Mouse (Mus musculus) erythroblast, embryonic 14.5 days (primary cell): ENCODE data around the gene Efnb2. TPM values are rescaled to one million over a fixed set of nuclear protein-coding genes. Genes with fewer than 3 reads are reported as not detected.

Experiments
- H3K27me3 ChIP-seq: 2 replicates; pipeline ENCODE4 v1.6.1; 2012; ENCODE audit warnings: inconsistent platforms; ENCODE audit not compliant: control insufficient read depth
- H3K36me3 ChIP-seq: 2 replicates; pipeline ENCODE4 v1.6.1; 2012; ENCODE audit warnings: mild to moderate bottlenecking, inconsistent platforms; ENCODE audit not compliant: control insufficient read depth
- H3K4me1 ChIP-seq: 2 replicates; pipeline ENCODE4 v1.6.1; 2012; ENCODE audit warnings: inconsistent platforms; ENCODE audit not compliant: control insufficient read depth
- H3K4me3 ChIP-seq: replicated peaks from 2 replicates; pipeline ENCODE3; 2012; ENCODE audit warnings: moderate library complexity, mild to moderate bottlenecking, inconsistent platforms
- H3K9me3 ChIP-seq: 2 replicates; pipeline ENCODE4 v1.6.1; 2012; ENCODE audit warnings: low read length, inconsistent platforms, mixed read lengths; ENCODE audit not compliant: control insufficient read depth
- GATA1 ChIP-seq: IDR thresholded peaks from 2 replicates; pipeline ENCODE4 v1.6.1; 2012; ENCODE audit warnings: low read length, inconsistent platforms, mixed read lengths
- TAL1 ChIP-seq: IDR thresholded peaks from 3 replicates; pipeline ENCODE4 v1.6.1; 2012; ENCODE audit warnings: low read length, inconsistent platforms, mixed read lengths
- polyA plus RNA-seq: library from polyadenylated mRNA; stranded (reverse); fragments of >175 nt; gene quantifications from 2 replicates; pipeline ENCODE4 v1.2.3, GENCODE M21; 2012

The Efnb2 gene
- polyA plus RNA-seq, 1 experiment = 0.01 TPM

DNA sequence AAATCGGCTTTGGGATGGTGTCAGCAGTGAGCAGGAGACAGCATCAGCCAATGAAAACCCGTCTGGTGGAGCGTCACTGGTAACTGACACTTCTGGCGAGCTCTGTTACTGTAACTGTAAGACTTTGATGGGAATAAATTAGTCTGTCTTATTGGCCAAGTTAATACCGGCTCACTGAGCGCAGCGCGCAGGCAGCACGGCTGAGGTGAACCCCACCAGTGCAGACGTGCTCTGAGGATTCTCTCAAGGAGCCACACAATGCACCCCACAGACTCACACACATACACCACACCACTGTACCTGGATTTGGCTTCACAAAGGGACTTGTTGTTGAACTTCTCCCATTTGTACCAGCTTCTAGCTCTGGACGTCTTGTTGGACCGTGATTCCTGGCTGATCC is 39.0 kb downstream of the Efnb2 start:
- Histone ChIP-seq H3K4me3 (no peak overlapping the region), H3K4me1 (no peaks in the 10 kb centered on the region), H3K27me3 (no peaks in the 10 kb centered on the region), H3K36me3 (no peaks in the 10 kb centered on the region), H3K9me3 (no peaks in the 10 kb centered on the region)
- TF ChIP-seq GATA1 = no peak
- no peak for TF ChIP-seq TAL1

DNA sequence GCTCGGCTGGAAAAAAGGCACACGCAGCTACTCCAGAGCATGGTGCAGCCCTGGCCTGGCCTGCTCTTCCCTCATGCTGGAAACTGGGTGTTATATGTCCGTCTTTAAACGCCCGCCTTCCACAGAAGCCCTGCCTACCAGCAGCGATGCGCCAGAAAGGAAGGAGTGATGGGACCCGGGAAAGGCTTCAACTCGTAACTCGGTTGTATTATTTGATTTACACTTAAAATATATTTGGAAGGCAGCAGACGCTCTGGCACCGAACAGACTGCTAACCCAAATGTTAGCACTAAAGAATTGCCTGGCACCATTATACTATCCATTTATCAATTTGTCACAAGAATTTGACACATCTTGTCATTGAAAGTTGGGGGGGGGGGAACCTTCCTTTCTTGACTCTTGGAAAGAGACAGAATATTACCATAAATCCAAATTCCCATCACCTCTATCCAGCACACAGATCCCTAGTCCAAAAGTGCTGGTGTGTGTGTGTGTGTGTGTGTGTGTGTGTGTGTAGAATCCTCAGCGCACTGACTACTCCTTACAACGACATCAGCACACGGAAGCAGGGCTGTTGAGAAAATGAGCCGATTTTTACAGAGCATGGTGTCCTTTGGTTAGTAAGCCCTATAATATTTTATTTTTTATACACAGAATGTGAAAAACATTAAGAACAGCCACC is 39.7 kb downstream of the Efnb2 start:
- no peak overlapping the region for H3K4me3 ChIP-seq
- H3K9me3 ChIP-seq = no peaks in the 10 kb centered on the region
- TF ChIP-seq TAL1 (no peak), GATA1 (no peak)
- H3K36me3 ChIP-seq = no peaks in the 10 kb centered on the region
- no peaks in the 10 kb centered on the region for H3K4me1 ChIP-seq
- H3K27me3 ChIP-seq = no peaks in the 10 kb centered on the region

DNA sequence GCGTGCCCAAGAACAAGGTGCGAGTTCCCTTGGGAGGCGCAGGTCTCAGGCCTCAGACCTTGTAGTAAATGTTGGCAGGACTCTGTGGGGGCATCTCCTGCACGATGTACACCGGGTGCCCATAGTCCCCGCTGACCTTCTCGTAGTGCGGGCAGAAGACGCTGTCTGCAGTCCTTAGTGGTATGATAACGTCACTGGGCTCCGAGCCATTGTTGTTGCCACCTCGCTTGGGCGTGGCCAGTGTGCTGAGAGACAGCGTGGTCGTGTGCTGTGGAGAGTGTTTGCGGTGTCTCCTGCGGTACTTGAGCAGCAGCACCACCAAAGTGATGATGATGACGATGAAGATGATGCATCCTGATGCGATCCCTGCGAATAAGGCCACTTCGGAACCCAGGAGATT is 40.5 kb downstream of the Efnb2 start:
- H3K9me3 ChIP-seq = no peaks in the 10 kb centered on the region
- no peaks in the 10 kb centered on the region for H3K36me3 ChIP-seq
- TF ChIP-seq TAL1 (no peak), GATA1 (no peak)
- no peak overlapping the region for H3K4me3 ChIP-seq
- no peaks in the 10 kb centered on the region for H3K27me3 ChIP-seq
- no peaks in the 10 kb centered on the region for H3K4me1 ChIP-seq

DNA sequence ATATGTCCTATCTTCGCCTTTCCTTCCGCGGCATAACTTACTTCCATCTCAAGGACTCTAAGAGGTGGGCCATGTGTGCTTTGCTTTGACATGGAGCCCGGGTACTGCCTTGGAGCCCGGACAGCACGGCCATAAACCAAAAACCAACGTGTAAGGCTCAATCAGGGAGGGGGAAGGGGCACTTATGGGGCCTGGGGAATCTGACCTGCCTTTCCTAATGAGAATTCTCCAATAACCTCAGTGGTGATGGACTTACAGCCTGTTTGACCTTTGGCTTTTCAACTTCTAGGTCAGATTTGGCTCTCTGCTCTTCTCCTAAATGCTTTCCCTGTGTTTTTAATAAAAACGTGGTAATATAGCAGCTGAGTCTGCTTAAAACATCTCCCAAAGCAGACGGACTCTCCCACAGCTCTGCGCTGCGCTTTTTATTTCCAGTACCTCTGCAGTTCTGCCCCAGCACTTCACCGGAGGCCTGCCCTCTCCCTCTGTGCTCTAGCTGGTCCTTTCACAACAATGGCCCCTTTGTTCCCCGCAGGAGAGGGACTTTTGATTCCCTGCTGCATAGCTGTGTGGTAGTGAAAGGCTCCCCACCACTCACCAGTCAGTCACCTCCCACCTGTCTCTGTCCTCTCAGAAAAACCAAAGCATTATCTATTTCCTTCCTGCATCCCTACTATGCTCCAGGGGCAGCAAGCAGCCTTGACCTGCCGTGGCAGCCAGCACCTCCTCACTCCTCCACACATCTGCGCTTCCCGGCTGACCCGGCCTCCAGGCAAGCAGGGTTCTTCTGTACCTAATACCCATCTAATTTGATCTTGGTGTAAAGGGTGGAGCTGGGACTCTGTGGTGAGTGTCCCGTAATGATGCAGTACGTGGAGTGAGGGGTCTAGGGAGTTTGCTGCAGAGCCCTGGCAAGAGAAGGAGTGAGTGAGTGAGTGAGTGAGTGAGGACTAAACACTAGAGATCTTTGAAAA is 41.5 kb downstream of the Efnb2 start:
- no peak overlapping the region for H3K4me3 ChIP-seq
- no peaks in the 10 kb centered on the region for H3K27me3 ChIP-seq
- no peaks in the 10 kb centered on the region for H3K9me3 ChIP-seq
- H3K36me3 ChIP-seq = no peaks in the 10 kb centered on the region
- no peak for TF ChIP-seq GATA1
- TF ChIP-seq TAL1 = no peak
- no peaks in the 10 kb centered on the region for H3K4me1 ChIP-seq

DNA sequence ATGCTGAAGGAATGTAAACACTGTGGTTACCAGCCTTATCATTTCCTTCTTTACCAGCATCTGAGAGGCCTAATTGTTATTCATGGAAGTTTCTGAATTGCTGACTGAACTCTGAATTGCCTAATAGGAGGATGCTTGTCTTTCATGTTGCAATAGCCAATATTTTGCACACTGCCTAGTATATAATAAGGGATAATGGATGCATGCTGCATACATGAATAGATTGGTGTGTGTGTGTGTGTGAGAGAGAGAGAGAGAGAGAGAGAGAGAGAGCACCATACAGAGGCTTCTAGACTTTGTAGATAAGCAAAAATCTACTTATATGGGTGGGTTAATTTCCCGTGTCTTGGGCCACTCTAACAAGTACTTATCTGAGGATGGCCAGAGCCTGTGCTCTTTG is 47.2 kb downstream of the Efnb2 start:
- no peaks in the 10 kb centered on the region for H3K36me3 ChIP-seq
- no peaks in the 10 kb centered on the region for H3K9me3 ChIP-seq
- no peak overlapping the region for H3K4me3 ChIP-seq
- no peaks in the 10 kb centered on the region for H3K4me1 ChIP-seq
- TF ChIP-seq GATA1 (no peak), TAL1 (no peak)
- no peaks in the 10 kb centered on the region for H3K27me3 ChIP-seq

DNA sequence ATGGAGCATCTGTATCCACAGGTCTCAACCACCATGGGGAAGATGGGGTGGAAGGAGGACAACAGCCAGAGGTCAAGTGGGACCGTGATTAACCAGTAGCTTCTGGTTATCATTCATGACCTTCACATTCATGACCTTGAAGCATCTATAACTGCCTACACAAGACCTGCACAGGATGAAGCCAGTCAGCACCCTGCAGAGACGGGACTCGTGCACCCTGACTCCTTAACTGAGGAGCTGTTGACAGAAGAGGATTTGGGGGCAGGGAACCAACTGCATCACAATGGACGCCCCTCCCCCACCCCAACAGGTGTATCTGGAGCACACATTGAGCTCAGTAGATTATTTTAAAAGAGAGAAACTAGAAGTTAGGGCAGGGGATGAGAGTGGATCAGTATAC is 49.1 kb downstream of the Efnb2 start:
- no peaks in the 10 kb centered on the region for H3K9me3 ChIP-seq
- H3K4me3 ChIP-seq = no peak overlapping the region
- H3K4me1 ChIP-seq = no peaks in the 10 kb centered on the region
- H3K27me3 ChIP-seq = no peaks in the 10 kb centered on the region
- TF ChIP-seq TAL1 (no peak), GATA1 (no peak)
- no peaks in the 10 kb centered on the region for H3K36me3 ChIP-seq

DNA sequence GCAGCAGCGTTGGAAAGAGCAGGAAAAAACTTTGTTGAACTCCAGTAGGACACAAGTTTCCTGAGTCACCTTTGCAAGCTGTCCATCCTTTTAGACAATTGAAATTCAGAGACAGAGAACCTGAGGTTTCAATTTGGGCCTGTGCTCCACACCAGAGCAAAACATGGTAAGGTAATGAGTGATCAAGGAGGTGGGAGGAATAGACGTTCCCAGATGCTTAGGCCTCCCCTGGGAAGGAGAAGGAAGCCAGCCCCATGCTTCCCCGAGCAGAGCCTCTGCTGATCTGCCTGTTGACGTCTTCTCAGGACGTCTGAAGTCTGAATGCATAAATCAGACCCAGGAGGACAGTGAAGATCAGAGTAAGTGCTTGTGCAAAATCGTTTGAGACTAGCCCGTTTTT is 51.3 kb downstream of the Efnb2 start:
- H3K4me1 ChIP-seq = no peaks in the 10 kb centered on the region
- H3K4me3 ChIP-seq = no peak overlapping the region
- no peaks in the 10 kb centered on the region for H3K36me3 ChIP-seq
- no peaks in the 10 kb centered on the region for H3K9me3 ChIP-seq
- TF ChIP-seq GATA1 (no peak), TAL1 (no peak)
- no peaks in the 10 kb centered on the region for H3K27me3 ChIP-seq

DNA sequence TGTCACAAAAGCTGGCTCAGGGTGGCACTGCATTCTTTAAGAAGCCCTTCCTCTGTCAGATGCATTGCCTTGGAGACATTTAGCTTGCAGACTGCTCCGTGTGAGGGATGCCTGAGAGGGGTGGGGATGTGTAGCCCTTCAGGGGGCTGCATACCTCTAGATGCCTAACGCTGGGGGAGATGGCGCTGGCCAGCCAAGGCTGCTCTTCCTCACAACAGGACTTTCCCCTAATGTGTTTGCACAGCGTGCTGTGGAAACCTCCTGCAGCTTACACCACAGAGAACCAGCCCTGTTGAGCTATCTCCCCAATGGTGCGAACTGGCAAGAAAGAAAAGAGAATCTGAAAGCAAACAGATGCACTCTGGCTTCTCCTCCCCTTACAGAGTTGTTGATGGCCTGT is 51.9 kb downstream of the Efnb2 start:
- Histone ChIP-seq H3K27me3 (no peaks in the 10 kb centered on the region), H3K9me3 (no peaks in the 10 kb centered on the region), H3K4me1 (no peaks in the 10 kb centered on the region), H3K36me3 (no peaks in the 10 kb centered on the region), H3K4me3 (no peak overlapping the region)
- no peak for TF ChIP-seq GATA1
- no peak for TF ChIP-seq TAL1

DNA sequence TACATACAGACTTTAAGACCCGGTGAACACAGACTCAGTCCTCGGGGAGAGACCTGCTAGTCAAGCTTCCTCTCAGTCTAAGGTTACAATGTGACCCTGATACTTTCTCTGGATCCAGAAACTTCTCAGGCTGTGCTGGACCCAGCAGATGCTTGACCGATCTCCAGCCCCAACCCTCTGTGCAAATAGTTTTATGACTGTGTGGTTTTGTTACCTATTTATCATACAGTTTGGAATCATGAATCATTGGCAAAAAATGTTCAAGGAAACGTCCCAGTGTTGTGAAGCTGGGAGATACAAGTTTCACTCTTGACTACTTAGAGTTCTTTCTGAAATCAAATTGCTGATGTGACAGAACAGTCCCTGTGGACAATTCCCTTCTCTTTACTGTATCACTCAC is 55.4 kb downstream of the Efnb2 start:
- Histone ChIP-seq H3K36me3 (no peaks in the 10 kb centered on the region), H3K4me1 (no peaks in the 10 kb centered on the region), H3K27me3 (no peaks in the 10 kb centered on the region), H3K9me3 (no peaks in the 10 kb centered on the region), H3K4me3 (no peak overlapping the region)
- TF ChIP-seq GATA1 (no peak), TAL1 (no peak)
